Mouse (Mus musculus): ENCODE data around the gene Wtip. TPM values are rescaled to one million over a fixed set of nuclear protein-coding genes. Genes with fewer than 3 reads are reported as not detected.
"Not testable (repeated sequence)": the region's sequence is repeated elsewhere in the genome, so short reads cannot be mapped to it uniquely, and the experiment has no call there.

Gene Wtip
- 2.1 and 4.5 TPM in 2 replicates for polyA plus RNA-seq (2015; fragmentation: Nextera tagmentation; extraction: Ambion mirVana)

- Histone ChIP-seq H3K4me3 (replicated peaks; ENCODE audit: low read length) (peak within 1 kb of the TSS; percentile 76), H3K4me1 (replicated peaks; ENCODE audit: control insufficient read depth, insufficient read depth, low read length) (peaks cover 19% of the 10 kb centered on the region), H3K9me3 (ENCODE audit: control insufficient read depth, low read length) (no peaks in the 10 kb centered on the region), H3K27ac (ENCODE audit: low read length) (peak within 1 kb of the TSS; percentile 41; the same call in 1 of the 2 replicates), H3K36me3 (ENCODE audit: control insufficient read depth, insufficient read depth) (no peaks in the 10 kb centered on the region), H3K9ac (replicated peaks; ENCODE audit: low read depth, low read length) (peak within 1 kb of the TSS; percentile 65), H3K27me3 (replicated peaks; ENCODE audit: control insufficient read depth, insufficient read depth, low read length) (no peaks in the 10 kb centered on the region), H3K4me2 (ENCODE audit: low read length) (peak within 1 kb of the TSS; percentile 62)
- ATAC-seq, result peak; percentile 80
- WGBS, result 2% methylated on average over 15 of the region's 65 CpGs
These were observed at the start of gene Wtip for GRCm38 (mm10) chr7:34133117-34133762. Gene Wtip (minus strand): TSS chr7:34133268.

GRCm38 (mm10) chr7:34176241-34176640, 43.2 kb upstream of the Wtip start:
- H3K27ac ChIP-seq (ENCODE audit: low read length); H3K4me1 ChIP-seq (replicated peaks; ENCODE audit: control insufficient read depth, insufficient read depth, low read length); H3K36me3 ChIP-seq (ENCODE audit: control insufficient read depth, insufficient read depth); ATAC-seq; H3K4me3 ChIP-seq (replicated peaks; ENCODE audit: low read length); H3K27me3 ChIP-seq (replicated peaks; ENCODE audit: control insufficient read depth, insufficient read depth, low read length); H3K9ac ChIP-seq (replicated peaks; ENCODE audit: low read depth, low read length); H3K9me3 ChIP-seq (ENCODE audit: control insufficient read depth, low read length); H3K4me2 ChIP-seq (ENCODE audit: low read length): not testable (repeated sequence)
- WGBS, result 88% methylated on average over 6 of the region's 6 CpGs

- no peak overlapping the region for H3K4me3 ChIP-seq (replicated peaks; ENCODE audit: low read length)
- WGBS, result 77% methylated on average over 1 of the region's 1 CpGs
- ATAC-seq, result no peak
- no peak overlapping the region for H3K9ac ChIP-seq (replicated peaks; ENCODE audit: low read depth, low read length)
- no peak overlapping the region for H3K4me2 ChIP-seq (ENCODE audit: low read length)
- no peak overlapping the region for H3K27ac ChIP-seq (ENCODE audit: low read length)
- H3K9me3 ChIP-seq (ENCODE audit: control insufficient read depth, low read length), result no peaks in the 10 kb centered on the region
- H3K27me3 ChIP-seq (replicated peaks; ENCODE audit: control insufficient read depth, insufficient read depth, low read length), result no peaks in the 10 kb centered on the region
- no peaks in the 10 kb centered on the region for H3K36me3 ChIP-seq (ENCODE audit: control insufficient read depth, insufficient read depth)
- H3K4me1 ChIP-seq (replicated peaks; ENCODE audit: control insufficient read depth, insufficient read depth, low read length), result peaks cover 8% of the 10 kb centered on the region
These were observed 39.2 kb upstream of the Wtip start for GRCm38 (mm10) chr7:34172251-34172650.

- H3K27me3 ChIP-seq (replicated peaks; ENCODE audit: control insufficient read depth, insufficient read depth, low read length), result no peaks in the 10 kb centered on the region
- H3K27ac ChIP-seq (ENCODE audit: low read length), result peak within 1 kb of the TSS; percentile 83
These were observed 36.4 kb upstream of the Wtip start, which contains the start of gene Uba2 for GRCm38 (mm10) chr7:34169454-34169853. Gene Uba2 (minus strand): TSS chr7:34169599.

GRCm38 (mm10) chr7:34168470-34169251, 35.6 kb upstream of the Wtip start:
- H3K9ac ChIP-seq (replicated peaks; ENCODE audit: low read depth, low read length), result peak overlapping the region; percentile 95
- 8% methylated on average over 30 of the region's 30 CpGs for WGBS
- peak overlapping the region; percentile 96 for H3K4me3 ChIP-seq (replicated peaks; ENCODE audit: low read length)
- peak overlapping the region; percentile 98 for H3K4me2 ChIP-seq (ENCODE audit: low read length)
- peak overlapping the region; percentile 83 for H3K27ac ChIP-seq (ENCODE audit: low read length)
- H3K9me3 ChIP-seq (ENCODE audit: control insufficient read depth, low read length), result no peaks in the 10 kb centered on the region
- peak; percentile 98 for ATAC-seq
- peaks cover 8% of the 10 kb centered on the region for H3K36me3 ChIP-seq (ENCODE audit: control insufficient read depth, insufficient read depth)
- peaks cover 17% of the 10 kb centered on the region for H3K4me1 ChIP-seq (replicated peaks; ENCODE audit: control insufficient read depth, insufficient read depth, low read length)
- no peaks in the 10 kb centered on the region for H3K27me3 ChIP-seq (replicated peaks; ENCODE audit: control insufficient read depth, insufficient read depth, low read length)

More at GRCm38 (mm10) chr7:34169454-34169853, 36.4 kb upstream of the Wtip start, which contains the start of gene Uba2:
- H3K4me2 ChIP-seq (ENCODE audit: low read length), result peak within 1 kb of the TSS; percentile 98
- no peak for ATAC-seq
- 0 out of 2 replicates have a peak, but pooled peaks cover 4% of the 10 kb centered on the region for H3K36me3 ChIP-seq (ENCODE audit: control insufficient read depth, insufficient read depth)
- 82% methylated on average over 3 of the region's 3 CpGs for WGBS
- peak within 1 kb of the TSS; percentile 95 for H3K9ac ChIP-seq (replicated peaks; ENCODE audit: low read depth, low read length)
- no peaks in the 10 kb centered on the region for H3K9me3 ChIP-seq (ENCODE audit: control insufficient read depth, low read length)
- H3K4me1 ChIP-seq (replicated peaks; ENCODE audit: control insufficient read depth, insufficient read depth, low read length), result peaks cover 17% of the 10 kb centered on the region
- peak within 1 kb of the TSS; percentile 96 for H3K4me3 ChIP-seq (replicated peaks; ENCODE audit: low read length)

GRCm38 (mm10) chr7:34167766-34168469, 34.9 kb upstream of the Wtip start:
- under 1% methylated on average over 54 of the region's 54 CpGs for WGBS
- Histone ChIP-seq H3K27me3 (replicated peaks; ENCODE audit: control insufficient read depth, insufficient read depth, low read length) (no peaks in the 10 kb centered on the region), H3K36me3 (ENCODE audit: control insufficient read depth, insufficient read depth) (peaks cover 15% of the 10 kb centered on the region), H3K9ac (replicated peaks; ENCODE audit: low read depth, low read length) (peak overlapping the region; percentile 95), H3K4me3 (replicated peaks; ENCODE audit: low read length) (peak overlapping the region; percentile 96), H3K4me2 (ENCODE audit: low read length) (peak overlapping the region; percentile 98), H3K27ac (ENCODE audit: low read length) (peak overlapping the region; percentile 83), H3K9me3 (ENCODE audit: control insufficient read depth, low read length) (no peaks in the 10 kb centered on the region), H3K4me1 (replicated peaks; ENCODE audit: control insufficient read depth, insufficient read depth, low read length) (peaks cover 17% of the 10 kb centered on the region)
- ATAC-seq, result peak; percentile 78

- Histone ChIP-seq H3K9ac (replicated peaks; ENCODE audit: low read depth, low read length) (no peak overlapping the region), H3K27me3 (replicated peaks; ENCODE audit: control insufficient read depth, insufficient read depth, low read length) (no peaks in the 10 kb centered on the region)
- 45% methylated on average over 4 of the region's 4 CpGs for WGBS
These were observed 33.8 kb upstream of the Wtip start for GRCm38 (mm10) chr7:34166850-34167249.

GRCm38 (mm10) chr7:34165999-34166398, 32.9 kb upstream of the Wtip start:
- no peaks in the 10 kb centered on the region for H3K9me3 ChIP-seq (ENCODE audit: control insufficient read depth, low read length)
- no peak overlapping the region for H3K4me2 ChIP-seq (ENCODE audit: low read length)
- no peak for ATAC-seq
- H3K4me1 ChIP-seq (replicated peaks; ENCODE audit: control insufficient read depth, insufficient read depth, low read length), result peaks cover 17% of the 10 kb centered on the region
- peaks cover 31% of the 10 kb centered on the region for H3K36me3 ChIP-seq (ENCODE audit: control insufficient read depth, insufficient read depth)
- no peak overlapping the region for H3K9ac ChIP-seq (replicated peaks; ENCODE audit: low read depth, low read length)
- no peaks in the 10 kb centered on the region for H3K27me3 ChIP-seq (replicated peaks; ENCODE audit: control insufficient read depth, insufficient read depth, low read length)
- no peak overlapping the region for H3K27ac ChIP-seq (ENCODE audit: low read length)
- 71% methylated on average over 3 of the region's 3 CpGs for WGBS
- H3K4me3 ChIP-seq (replicated peaks; ENCODE audit: low read length), result no peak overlapping the region

More at GRCm38 (mm10) chr7:34166850-34167249, 33.8 kb upstream of the Wtip start:
- Histone ChIP-seq H3K9me3 (ENCODE audit: control insufficient read depth, low read length) (no peaks in the 10 kb centered on the region), H3K4me1 (replicated peaks; ENCODE audit: control insufficient read depth, insufficient read depth, low read length) (peaks cover 17% of the 10 kb centered on the region), H3K27ac (ENCODE audit: low read length) (no peak overlapping the region), H3K36me3 (ENCODE audit: control insufficient read depth, insufficient read depth) (peaks cover 24% of the 10 kb centered on the region), H3K4me3 (replicated peaks; ENCODE audit: low read length) (no peak overlapping the region), H3K4me2 (ENCODE audit: low read length) (peak overlapping the region; percentile 6; the same call in 1 of the 2 replicates)
- ATAC-seq, result no peak

- Histone ChIP-seq H3K4me3 (replicated peaks; ENCODE audit: low read length) (no peak overlapping the region), H3K27ac (ENCODE audit: low read length) (no peak overlapping the region), H3K4me2 (ENCODE audit: low read length) (no peak overlapping the region), H3K36me3 (ENCODE audit: control insufficient read depth, insufficient read depth) (peaks cover 41% of the 10 kb centered on the region), H3K27me3 (replicated peaks; ENCODE audit: control insufficient read depth, insufficient read depth, low read length) (no peaks in the 10 kb centered on the region), H3K9me3 (ENCODE audit: control insufficient read depth, low read length) (no peaks in the 10 kb centered on the region), H3K4me1 (replicated peaks; ENCODE audit: control insufficient read depth, insufficient read depth, low read length) (peaks cover 17% of the 10 kb centered on the region), H3K9ac (replicated peaks; ENCODE audit: low read depth, low read length) (no peak overlapping the region)
- ATAC-seq, result no peak
- WGBS, result 94% methylated on average over 7 of the region's 7 CpGs
These were observed 31.6 kb upstream of the Wtip start for GRCm38 (mm10) chr7:34164671-34165070.
